Mouse (Mus musculus): ENCODE data around the gene Tomm40l.

Gene Tomm40l

GRCm38 (mm10) chr1:171222238-171223155 lies at the start of gene Tomm40l:
Gene Tomm40l, minus strand, starts transcription at chr1:171222514.
- in situ Hi-C loops (cut with MboI, MseI): loop anchor here in 1 of 2 experiments (5.0 kb wide), 1 partner anchor 105 kb away; no protein-coding TSS in a partner anchor

- in situ Hi-C loops (cut with MboI, MseI): loop anchor here in 1 of 2 experiments (25.0 kb wide), 1 partner anchor 385 kb away; the partner anchor contains the start of genes Dusp12 and Gm26620
Observed at GRCm38 (mm10) chr1:171272086-171272485, 49.8 kb upstream of the Tomm40l start.

- in situ Hi-C loops (cut with MboI, MseI): loop anchor here in 1 of 2 experiments (25.0 kb wide), 1 partner anchor 384 kb away; the partner anchor contains the start of genes Dusp12 and Gm26620
Observed at GRCm38 (mm10) chr1:171271622-171272021, 49.3 kb upstream of the Tomm40l start.

DNA sequence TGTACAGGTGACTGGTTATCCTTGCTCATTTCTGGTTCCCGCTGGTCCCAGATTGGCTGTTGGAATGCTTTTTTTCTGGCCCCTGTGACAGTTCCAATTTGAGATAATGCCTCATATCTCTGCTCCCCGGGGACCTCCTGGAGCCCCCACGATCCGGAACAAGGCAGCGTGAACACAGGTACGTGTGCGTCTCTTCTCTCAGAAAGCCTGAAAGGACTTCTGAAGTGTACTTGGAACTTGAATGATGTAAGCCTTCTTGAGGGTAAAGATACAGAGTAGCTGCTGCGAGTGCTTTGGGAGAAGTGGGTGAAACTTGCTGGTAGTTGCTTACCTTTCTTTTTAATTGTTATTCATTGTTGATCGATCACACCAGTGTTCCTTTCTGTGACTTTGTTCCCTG lies 48.9 kb upstream of the Tomm40l start:
- in situ Hi-C loops (cut with MboI, MseI): loop anchor here in 1 of 2 experiments (25.0 kb wide), 1 partner anchor 384 kb away; the partner anchor contains the start of genes Dusp12 and Gm26620

DNA sequence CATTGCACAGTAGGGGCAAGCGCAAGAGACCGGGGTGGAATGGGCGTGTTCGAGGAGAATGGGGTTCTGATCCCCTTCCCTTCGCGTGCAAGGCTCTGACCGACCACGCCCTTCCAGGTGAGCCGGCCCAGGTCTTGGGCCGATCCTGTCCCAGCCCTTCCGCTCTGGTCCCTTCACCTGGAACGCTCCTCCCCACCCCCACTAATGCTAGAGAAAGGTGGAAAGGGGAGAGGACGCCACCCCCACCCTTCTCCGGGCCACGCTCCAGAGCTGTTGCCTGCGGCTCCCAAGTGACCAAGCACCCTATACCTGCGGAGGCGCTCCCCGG lies 48.2 kb upstream of the Tomm40l start:
- in situ Hi-C loops (cut with MboI, MseI): loop anchor here in 1 of 2 experiments (25.0 kb wide), 1 partner anchor 383 kb away; the partner anchor contains the start of genes Dusp12 and Gm26620

DNA sequence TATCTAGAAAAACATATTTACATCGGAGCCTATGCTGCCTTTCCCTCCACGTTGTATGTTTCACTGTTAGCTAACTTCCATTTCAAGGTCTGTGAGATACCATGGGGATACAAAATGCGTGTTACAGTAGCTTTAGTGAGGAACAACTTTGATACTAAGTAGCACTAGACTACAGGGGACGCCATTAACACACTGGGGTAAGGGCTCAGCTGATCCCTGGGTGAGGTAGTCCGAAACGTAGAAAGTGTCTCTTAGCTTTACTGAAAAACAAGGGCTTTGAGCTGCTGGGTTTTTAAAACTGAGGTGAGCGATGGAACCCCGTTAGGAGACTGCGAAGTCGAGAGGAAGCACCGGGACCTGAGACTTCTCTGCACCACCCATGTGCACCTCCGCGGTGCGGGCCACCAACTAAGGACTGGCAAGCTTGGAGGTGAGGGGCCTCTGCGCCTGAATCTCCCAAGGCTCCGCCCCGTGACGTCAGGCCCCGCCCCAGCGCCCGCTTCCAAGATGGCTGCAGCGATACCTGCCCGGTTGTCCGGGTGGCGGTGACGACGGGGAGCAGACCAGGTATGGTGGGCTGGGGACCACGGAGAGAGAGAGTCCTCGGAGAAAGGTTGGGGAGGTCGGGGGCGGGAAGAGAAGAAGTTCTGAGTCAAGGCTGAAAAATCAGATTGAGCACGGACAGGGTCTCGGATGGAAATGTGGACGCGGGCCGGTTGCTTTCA lies 47.7 kb upstream of the Tomm40l start, which contains the start of gene B4galt3:
Gene B4galt3, plus strand, starts transcription at position 481 of the 725 bp plus-strand sequence.
- in situ Hi-C loops (cut with MboI, MseI): loop anchor here in 1 of 2 experiments (25.0 kb wide), 1 partner anchor 383 kb away; the partner anchor contains the start of genes Dusp12 and Gm26620

DNA sequence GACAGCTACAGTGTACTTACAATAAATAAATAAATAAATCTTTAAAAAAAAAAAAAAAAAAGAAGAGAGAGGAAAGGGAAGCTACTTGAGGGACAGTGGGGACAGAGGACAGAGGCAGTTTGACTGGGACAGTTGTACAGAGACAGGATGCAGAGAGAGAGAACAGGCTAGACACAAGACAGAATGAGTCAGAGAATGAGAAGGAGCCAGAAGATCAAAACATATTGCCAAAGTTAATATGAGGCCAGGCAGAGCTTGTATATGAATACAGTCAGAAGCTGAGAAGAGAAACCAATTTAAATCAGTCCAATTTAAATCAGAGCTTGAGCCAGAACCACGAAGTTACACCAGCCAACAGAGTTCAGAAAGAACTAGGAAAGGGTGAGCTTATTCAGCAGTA lies 46.0 kb upstream of the Tomm40l start:
- in situ Hi-C loops (cut with MboI, MseI): loop anchor here in 1 of 2 experiments (25.0 kb wide), 1 partner anchor 381 kb away; the partner anchor contains the start of genes Dusp12 and Gm26620

- in situ Hi-C loops (cut with MboI, MseI): loop anchor here in 1 of 2 experiments (25.0 kb wide), 1 partner anchor 379 kb away; the partner anchor contains the start of genes Dusp12 and Gm26620
Observed at GRCm38 (mm10) chr1:171265971-171266744, 43.8 kb upstream of the Tomm40l start.

DNA sequence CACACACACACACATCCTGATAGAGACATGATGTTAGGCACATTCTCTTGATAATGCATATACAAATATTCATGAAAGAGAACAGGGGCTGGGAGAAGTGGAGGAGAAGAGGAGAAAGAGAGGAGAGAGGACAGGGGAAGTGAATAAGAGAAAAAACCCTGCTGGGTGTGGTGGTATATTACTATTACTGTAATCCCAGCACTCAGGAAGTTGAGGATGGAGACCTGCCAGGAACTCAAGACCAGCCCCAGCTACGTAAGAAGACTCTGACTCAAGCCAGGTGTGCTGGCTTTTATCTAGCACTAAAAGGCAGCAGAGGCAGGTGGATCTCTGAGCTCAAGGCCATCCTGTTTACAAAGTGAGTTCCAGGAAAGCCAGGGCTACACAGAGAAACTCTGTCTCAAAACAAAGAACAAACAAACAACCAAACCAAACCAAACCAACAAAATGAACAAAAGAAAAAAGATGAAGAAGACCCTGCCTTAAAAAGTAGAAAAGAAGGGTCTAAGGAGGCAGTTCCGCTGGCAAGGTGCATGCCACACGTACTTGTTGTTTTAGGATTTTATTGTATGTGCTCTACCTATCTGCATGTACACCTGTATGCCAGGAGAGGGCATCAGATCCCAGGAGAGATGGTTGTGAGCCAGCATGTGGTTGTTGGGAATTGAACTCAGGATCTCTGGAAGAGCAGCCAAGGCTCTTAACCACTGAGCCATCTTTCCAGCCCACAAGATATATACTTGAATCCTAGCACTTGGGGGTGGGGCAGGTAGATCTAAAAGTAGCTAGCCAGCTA lies 41.5 kb upstream of the Tomm40l start:
- in situ Hi-C loops (cut with MboI, MseI): loop anchor here in 1 of 2 experiments (25.0 kb wide), 1 partner anchor 377 kb away; the partner anchor contains the start of genes Dusp12 and Gm26620

DNA sequence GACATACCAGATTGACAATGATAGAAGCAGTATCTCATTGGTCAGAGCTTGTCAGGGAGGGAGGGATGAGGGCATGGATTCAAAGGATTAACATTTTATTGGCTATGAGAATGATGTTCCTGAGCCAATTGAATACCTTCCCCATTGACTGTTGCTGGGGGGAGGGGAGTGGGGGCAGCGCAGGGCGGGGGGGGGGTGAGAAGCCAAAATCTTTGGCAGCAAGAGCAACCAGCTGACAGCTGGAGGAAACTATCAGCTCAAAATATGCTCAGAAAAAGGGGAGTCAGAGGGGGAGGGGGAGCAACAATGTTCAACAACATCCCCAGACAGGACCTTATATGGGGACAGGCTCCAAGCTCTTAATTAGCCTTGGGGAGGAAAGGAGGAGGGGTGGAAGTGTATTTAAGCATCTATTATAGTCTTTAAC lies 40.9 kb upstream of the Tomm40l start:
- in situ Hi-C loops (cut with MboI, MseI): loop anchor here in 1 of 2 experiments (25.0 kb wide), 1 partner anchor 376 kb away; the partner anchor contains the start of genes Dusp12 and Gm26620

DNA sequence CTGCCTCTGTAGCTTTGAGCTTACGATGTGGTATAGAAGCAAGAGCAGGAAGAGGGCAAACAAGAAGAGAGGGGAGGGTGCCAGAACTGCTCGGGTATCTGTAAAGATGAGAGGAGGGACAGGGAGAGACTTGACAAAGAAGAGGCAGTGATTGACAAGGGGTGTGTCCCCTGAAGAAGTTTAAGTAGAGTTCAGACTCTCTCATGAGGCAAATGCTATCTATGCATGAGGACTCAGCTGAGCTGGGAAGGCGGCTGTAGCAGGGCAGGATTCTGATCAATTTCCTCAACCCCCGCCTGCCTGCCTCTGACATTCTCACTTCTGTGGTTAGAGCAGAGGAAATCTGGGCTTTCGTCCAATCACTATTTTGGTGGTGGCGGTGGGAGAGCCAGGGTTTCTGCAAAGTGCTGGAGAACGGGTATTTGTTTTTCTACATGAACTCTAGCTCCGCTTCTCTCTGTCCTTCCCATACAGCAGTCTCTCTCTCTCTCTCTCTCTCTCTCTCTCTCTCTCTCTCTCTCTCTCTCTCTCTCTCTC lies 40.3 kb upstream of the Tomm40l start:
- in situ Hi-C loops (cut with MboI, MseI): loop anchor here in 1 of 2 experiments (25.0 kb wide), 1 partner anchor 375 kb away; the partner anchor contains the start of genes Dusp12 and Gm26620

GRCm38 (mm10) chr1:171260316-171260715 lies 38.0 kb upstream of the Tomm40l start:
- in situ Hi-C loops (cut with MboI, MseI): loop anchor here in 1 of 2 experiments (25.0 kb wide), 1 partner anchor 373 kb away; the partner anchor contains the start of genes Dusp12 and Gm26620

DNA sequence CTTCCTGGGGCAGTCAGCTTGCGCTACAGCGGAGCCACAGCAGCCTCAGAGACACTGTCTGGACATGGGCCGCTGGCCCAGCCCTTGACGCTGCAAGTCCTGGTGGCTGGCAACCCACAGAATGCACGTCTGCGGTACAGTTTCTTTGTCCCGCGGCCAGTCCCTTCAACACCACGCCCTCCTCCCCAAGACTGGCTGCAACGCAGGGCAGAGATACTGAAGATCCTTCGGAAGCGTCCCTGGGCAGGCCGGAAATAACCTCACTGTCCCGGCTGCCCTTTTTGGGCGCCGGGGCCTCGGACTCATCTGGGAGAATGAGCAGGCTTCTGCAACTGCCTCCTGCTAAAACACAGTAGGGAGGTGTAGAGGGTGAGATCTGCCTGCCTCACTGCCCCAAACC lies 36.6 kb upstream of the Tomm40l start:
- in situ Hi-C loops (cut with MboI, MseI): loop anchor here in 1 of 2 experiments (10.0 to 25.0 kb wide), 2 partner anchors 144 to 372 kb away; partner anchors contain the start of genes Cfap126, Dusp12 and Gm26620

DNA sequence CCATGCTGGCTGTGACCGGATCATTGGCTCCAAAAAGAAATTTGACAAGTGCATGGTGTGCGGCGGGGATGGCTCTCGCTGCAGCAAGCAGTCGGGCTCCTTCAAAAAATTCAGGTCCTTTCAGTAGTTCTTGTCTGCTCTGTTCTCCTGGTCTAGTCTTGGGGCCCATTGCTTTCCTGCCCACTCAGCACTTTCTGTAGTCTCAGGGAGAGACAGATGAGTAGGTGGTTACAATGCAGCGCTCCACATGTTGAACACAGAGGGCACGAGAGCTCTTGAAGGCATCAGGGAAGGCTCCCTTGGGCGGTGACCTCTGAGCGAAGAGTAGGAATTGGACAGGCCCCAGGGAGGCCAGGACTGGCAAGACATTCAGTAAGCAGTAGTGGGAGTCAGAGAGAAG lies 35.5 kb upstream of the Tomm40l start:
- in situ Hi-C loops (cut with MboI, MseI): loop anchor here in 1 of 2 experiments (10.0 to 25.0 kb wide), 2 partner anchors 143 to 370 kb away; partner anchors contain the start of genes Cfap126, Dusp12 and Gm26620

DNA sequence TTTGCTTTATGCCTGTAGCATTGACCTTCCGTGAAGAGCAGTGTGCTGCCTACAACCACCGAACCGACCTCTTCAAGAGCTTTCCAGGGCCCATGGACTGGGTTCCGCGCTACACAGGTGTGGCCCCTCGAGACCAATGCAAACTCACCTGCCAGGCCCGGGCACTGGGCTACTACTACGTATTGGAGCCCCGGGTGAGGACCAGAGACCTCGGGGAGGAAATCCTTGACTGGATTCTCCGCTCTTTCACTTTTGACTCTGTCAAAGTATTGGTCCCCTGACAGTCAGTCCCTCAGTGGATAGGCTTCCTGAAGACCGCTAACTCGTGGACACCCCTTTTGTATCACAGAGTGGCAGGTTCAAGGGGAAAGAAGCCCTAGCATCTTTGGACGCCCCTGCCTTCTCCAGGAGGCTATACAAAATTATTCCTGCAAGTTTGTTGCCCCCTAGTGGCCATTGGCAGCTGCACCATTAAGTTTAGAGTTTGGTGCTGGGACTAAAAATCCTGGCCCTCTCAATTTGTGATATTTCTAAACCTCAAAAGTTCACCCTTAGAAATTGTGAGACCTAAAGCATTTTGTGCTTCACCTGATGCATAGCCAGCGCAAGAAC lies 34.7 kb upstream of the Tomm40l start:
- in situ Hi-C loops (cut with MboI, MseI): loop anchor here in 1 of 2 experiments (10.0 to 25.0 kb wide), 2 partner anchors 142 to 370 kb away; partner anchors contain the start of genes Cfap126, Dusp12 and Gm26620

DNA sequence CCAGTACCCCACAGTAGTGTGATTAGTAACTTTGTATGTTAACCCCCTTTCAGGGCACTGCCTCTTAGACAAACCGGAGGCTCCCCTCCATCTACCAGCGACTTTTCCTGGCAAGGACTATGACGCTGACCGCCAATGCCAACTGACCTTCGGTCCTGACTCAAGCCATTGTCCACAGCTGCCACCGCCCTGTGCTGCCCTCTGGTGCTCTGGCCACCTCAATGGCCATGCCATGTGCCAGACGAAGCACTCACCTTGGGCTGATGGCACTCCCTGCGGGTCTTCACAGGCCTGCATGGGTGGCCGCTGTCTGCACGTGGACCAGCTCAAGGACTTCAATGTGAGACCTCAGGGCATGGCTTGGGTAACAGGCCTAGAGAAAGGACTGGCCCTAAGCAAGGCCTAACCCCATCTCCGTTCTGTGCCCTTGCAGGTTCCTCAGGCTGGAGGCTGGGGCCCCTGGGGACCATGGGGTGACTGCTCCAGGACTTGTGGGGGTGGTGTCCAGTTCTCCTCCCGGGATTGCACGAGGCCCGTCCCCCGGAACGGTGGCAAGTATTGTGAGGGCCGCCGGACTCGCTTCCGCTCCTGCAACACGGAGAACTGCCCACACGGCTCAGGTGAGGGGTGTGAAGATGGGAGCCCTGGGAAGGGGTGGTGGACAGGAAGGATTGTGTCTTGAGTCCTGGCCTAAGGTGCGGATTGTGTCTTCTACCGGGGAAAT lies 33.9 kb upstream of the Tomm40l start:
- in situ Hi-C loops (cut with MboI, MseI): loop anchor here in 1 of 2 experiments (10.0 to 25.0 kb wide), 2 partner anchors 141 to 369 kb away; partner anchors contain the start of genes Cfap126, Dusp12 and Gm26620

GRCm38 (mm10) chr1:171252415-171252814 lies 30.1 kb upstream of the Tomm40l start:
- in situ Hi-C loops (cut with MboI, MseI): loop anchor here in 1 of 2 experiments (10.0 to 25.0 kb wide), 2 partner anchors 138 to 365 kb away; partner anchors contain the start of genes Cfap126, Dusp12 and Gm26620
